Mouse (Mus musculus) midbrain, embryonic 12.5 days (tissue): Measurements from ENCODE around the gene Gm21936. TPM values are rescaled to one million over a fixed set of nuclear protein-coding genes. Genes with fewer than 3 reads are reported as not detected.
"Not testable (repeated sequence)": the region's sequence is repeated elsewhere in the genome, so short reads cannot be mapped to it uniquely, and the experiment has no call there.

Experiments used
- ATAC-seq: fragments of 200-750 bp; cut with Nextera tagmentation; 2 replicates; pipeline ENCODE4 v1.8.0; 2017; ENCODE audit warnings: low read depth, moderate TSS enrichment, moderate library complexity; ENCODE audit not compliant: low FRiP score
- H3K27ac ChIP-seq: fragments of 300-500 bp; sonication (generic); replicated peaks from 2 replicates; pipeline ENCODE4 v1.5.1; 2016; ENCODE audit warnings: mild to moderate bottlenecking
- H3K27me3 ChIP-seq: fragments of 300-500 bp; sonication (generic); 2 replicates; pipeline ENCODE4 v1.6.1; 2016; ENCODE audit warnings: mild to moderate bottlenecking
- H3K36me3 ChIP-seq: fragments of 300-500 bp; sonication (generic); 2 replicates; pipeline ENCODE4 v1.6.1; 2016
- H3K4me1 ChIP-seq: fragments of 300-500 bp; sonication (generic); 2 replicates; pipeline ENCODE4 v1.6.1; 2016
- H3K4me2 ChIP-seq: fragments of 300-500 bp; sonication (generic); replicated peaks from 2 replicates; pipeline ENCODE4 v1.6.1; 2016; ENCODE audit warnings: mild to moderate bottlenecking, moderate library complexity
- H3K4me3 ChIP-seq: fragments of 300-500 bp; sonication (generic); 2 replicates; pipeline ENCODE4 v1.5.1; 2016; ENCODE audit warnings: mild to moderate bottlenecking
- H3K9ac ChIP-seq: fragments of 300-500 bp; sonication (generic); replicated peaks from 2 replicates; pipeline ENCODE4 v1.6.1; 2016; ENCODE audit warnings: mild to moderate bottlenecking, moderate library complexity
- H3K9me3 ChIP-seq: fragments of 300-500 bp; sonication (generic); 2 replicates; pipeline ENCODE4 v1.6.1; 2016; ENCODE audit warnings: mild to moderate bottlenecking
- WGBS: fragments of 180-500 bp; shearing (Covaris S2); methylation state at CpG from one replicate; pipeline ENCODE4 v1.1.7; 2016; 5-methylcytosine and 5-hydroxymethylcytosine counted together
- polyA plus RNA-seq: library from polyadenylated mRNA; unstranded; fragments of >200 nt; fragmentation: Nextera tagmentation; extraction: Ambion mirVana; gene quantifications from 2 replicates; pipeline ENCODE4 v1.2.1, GENCODE M21; 2016

Gm21936 gene
- not detected in 2 replicates for polyA plus RNA-seq

DNA sequence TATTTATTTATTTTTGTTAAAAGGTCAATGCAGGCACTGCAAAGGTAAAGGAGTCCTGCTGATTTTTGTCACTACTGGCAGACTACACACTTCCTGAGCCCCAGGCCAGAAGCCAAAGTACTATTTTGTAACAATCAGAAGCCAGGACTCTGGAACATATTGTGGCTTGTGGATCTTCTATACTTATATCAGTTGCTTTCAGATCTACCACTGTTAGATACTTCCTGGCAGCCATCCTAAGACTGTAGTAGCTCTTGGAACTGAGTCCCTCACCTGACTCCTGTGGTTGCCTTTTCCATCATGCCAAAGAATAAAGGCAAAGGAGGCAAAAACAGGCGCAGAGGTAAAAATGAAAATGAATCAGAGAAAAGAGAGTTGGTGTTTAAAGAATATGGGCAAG, at the start of gene Gm21936:
Gene Gm21936 (plus strand): TSS at position 301 of the 400 bp plus-strand sequence.
- H3K9ac ChIP-seq, H3K9me3 ChIP-seq, H3K27ac ChIP-seq, H3K4me3 ChIP-seq, H3K27me3 ChIP-seq, ATAC-seq, H3K4me2 ChIP-seq, H3K36me3 ChIP-seq, H3K4me1 ChIP-seq: not testable (repeated sequence)
- 91% methylated on average over 1 of the region's 1 CpGs for WGBS

DNA sequence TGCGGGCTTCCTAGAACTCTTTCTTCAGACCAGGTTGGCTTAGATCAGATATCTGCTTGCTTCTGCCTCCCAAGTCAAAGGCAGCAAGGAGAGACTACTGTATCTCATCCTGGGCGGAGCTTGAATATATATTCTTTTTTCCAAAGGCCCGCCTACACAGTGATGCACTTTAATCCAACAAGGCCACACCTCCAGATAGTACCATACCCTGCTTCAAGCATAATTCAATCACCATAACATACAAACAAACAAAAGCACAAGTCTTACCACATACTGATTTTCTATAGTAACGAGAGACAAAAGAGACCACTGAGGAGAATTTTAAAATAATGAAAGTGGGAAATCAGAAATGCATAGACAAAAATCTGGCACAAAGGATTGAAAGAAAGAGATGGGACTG, 19.7 kb upstream of the Gm21936 start, which contains the start of gene Gm21319:
Gene Gm21319 (minus strand): TSS at position 101 of the 400 bp plus-strand sequence.
- H3K9ac ChIP-seq, H3K4me3 ChIP-seq, H3K4me1 ChIP-seq, H3K4me2 ChIP-seq, H3K27me3 ChIP-seq, H3K27ac ChIP-seq, ATAC-seq, H3K9me3 ChIP-seq, H3K36me3 ChIP-seq: not testable (repeated sequence)
- 91% methylated on average over 4 of the region's 4 CpGs for WGBS

DNA sequence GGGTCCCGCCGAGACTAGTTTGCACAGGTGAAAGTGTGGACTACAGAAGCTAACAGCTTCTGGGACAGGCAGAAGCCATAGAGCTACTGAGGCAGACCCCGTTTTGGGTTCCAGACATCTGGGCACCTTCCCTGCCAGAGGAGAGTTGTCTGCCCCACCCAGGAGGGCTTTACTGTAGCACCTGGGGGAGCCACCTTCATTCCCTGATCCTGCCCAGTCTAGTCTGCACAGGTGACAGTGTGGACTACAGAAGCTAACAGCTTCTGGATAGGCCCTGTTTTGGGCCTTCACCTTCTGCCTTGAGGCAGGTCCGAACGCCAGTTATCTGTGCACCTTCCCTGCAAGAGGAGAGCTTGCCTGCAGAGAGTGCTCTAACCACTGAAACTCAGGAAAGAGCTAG, 2.7 kb downstream of the Gm21936 start:
- not testable (repeated sequence) for H3K36me3 ChIP-seq, H3K9me3 ChIP-seq, ATAC-seq, H3K4me1 ChIP-seq, H3K27me3 ChIP-seq, H3K4me3 ChIP-seq, H3K4me2 ChIP-seq, H3K27ac ChIP-seq, H3K9ac ChIP-seq
- 82% methylated on average over 5 of the region's 5 CpGs for WGBS

DNA sequence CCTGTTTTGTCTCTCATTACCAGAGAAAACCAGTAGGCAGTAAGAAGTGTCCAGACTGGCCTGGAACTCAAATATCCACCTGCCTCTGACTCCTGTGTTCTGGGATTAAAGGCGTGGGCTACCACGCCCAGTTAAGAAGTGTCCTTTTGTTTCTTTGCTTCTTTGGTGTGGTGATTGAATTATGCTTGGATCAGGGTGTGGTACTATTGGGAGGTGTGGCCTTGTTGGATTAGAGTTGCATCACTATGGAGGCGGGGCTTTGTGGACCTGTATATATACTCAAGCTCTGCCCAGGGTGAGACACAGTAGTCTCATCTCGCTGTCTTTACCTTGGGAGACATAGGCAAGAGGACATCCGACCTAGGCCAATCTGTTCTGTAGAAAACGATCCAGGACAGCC, 21.0 kb downstream of the Gm21936 start, which contains the start of gene BB287469:
Gene BB287469 (plus strand): TSS at position 301 of the 400 bp plus-strand sequence.
- H3K27me3 ChIP-seq, H3K9ac ChIP-seq, H3K4me1 ChIP-seq, ATAC-seq, H3K9me3 ChIP-seq, H3K4me3 ChIP-seq, H3K27ac ChIP-seq, H3K36me3 ChIP-seq, H3K4me2 ChIP-seq: not testable (repeated sequence)
- WGBS, result 90% methylated on average over 6 of the region's 6 CpGs

DNA sequence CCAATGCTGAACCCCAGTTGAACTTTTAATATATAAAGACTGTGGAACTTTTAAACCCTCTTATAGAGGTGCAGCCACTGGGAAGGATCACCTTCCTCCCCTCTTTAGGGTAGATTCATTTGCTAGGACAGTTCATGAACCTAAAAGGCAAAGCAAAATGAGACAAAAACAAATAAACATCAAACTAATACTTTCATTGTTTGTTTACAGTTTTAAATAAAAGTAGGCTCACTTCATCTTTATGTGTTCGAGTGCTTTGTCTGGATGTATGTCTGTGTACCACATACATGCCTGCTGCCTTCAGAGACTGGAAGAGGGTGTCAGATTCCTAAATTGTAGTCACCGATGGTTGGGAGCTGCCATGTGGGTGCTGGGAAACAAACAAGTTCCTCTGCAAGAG, 46.9 kb downstream of the Gm21936 start, which contains the start of gene Gm2001:
Gene Gm2001 (minus strand): TSS at position 101 of the 400 bp plus-strand sequence.
- not testable (repeated sequence) for H3K27ac ChIP-seq, H3K4me3 ChIP-seq, H3K27me3 ChIP-seq, H3K36me3 ChIP-seq, H3K4me1 ChIP-seq, ATAC-seq, H3K4me2 ChIP-seq, H3K9ac ChIP-seq, H3K9me3 ChIP-seq
- 80% methylated on average over 2 of the region's 2 CpGs for WGBS

Other genes starting within 250 kb of the Gm21936 start
- gene Oog1, start 192.8 kb upstream of the Gm21936 start, polyA plus RNA-seq, result not detected in 2 replicates
- gene Gm4027, start 176.6 kb upstream of the Gm21936 start, polyA plus RNA-seq, result not detected in 2 replicates
- gene Gm16381, start 150.9 kb upstream of the Gm21936 start, polyA plus RNA-seq, result not detected in 2 replicates
- gene Gm21319, start 19.8 kb upstream of the Gm21936 start, polyA plus RNA-seq, result not detected in 2 replicates
- gene BB287469, start 21.1 kb downstream of the Gm21936 start, polyA plus RNA-seq, result not detected in 2 replicates
- gene Gm2001, start 46.8 kb downstream of the Gm21936 start, polyA plus RNA-seq, result not detected in 2 replicates
- not detected in 2 replicates for gene Gm2016, start 78.6 kb downstream of the Gm21936 start, polyA plus RNA-seq
- not detected in 2 replicates for gene Gm2022, start 99.9 kb downstream of the Gm21936 start, polyA plus RNA-seq
- not detected in 2 replicates for gene Gm2035, start 124.3 kb downstream of the Gm21936 start, polyA plus RNA-seq
- gene Gm2042, start 158.6 kb downstream of the Gm21936 start, polyA plus RNA-seq, result not detected in 2 replicates
- not detected in 2 replicates for gene Gm2075, start 216.3 kb downstream of the Gm21936 start, polyA plus RNA-seq
- gene Gm6803, start 223.3 kb downstream of the Gm21936 start, polyA plus RNA-seq, result not detected in 2 replicates
- gene Gm2056, start 231.5 kb downstream of the Gm21936 start, polyA plus RNA-seq, result not detected in 2 replicates